Mouse (Mus musculus) liver, embryonic 11.5 days (tissue): ENCODE results near the gene Ifi208. TPM values are rescaled to one million over a fixed set of nuclear protein-coding genes. Genes with fewer than 3 reads are reported as not detected.
"Not testable (repeated sequence)": the region's sequence is repeated elsewhere in the genome, so short reads cannot be mapped to it uniquely, and the experiment has no call there.

Source experiments
- ATAC-seq: fragments of 200-750 bp; cut with Nextera tagmentation; replicated peaks from 2 replicates; pipeline ENCODE4 v1.8.0; 2017; ENCODE audit warnings: moderate number of reproducible peaks, mild to moderate bottlenecking, moderate TSS enrichment, moderate library complexity; ENCODE audit not compliant: low FRiP score
- DNase-seq: peaks from one replicate; pipeline ENCODE4 v3.0.0-alpha.2; 2017; ENCODE audit warnings: low spot score
- H3K27ac ChIP-seq: fragments of 300-500 bp; sonication (generic); 2 replicates; pipeline ENCODE4 v1.5.1; 2014; ENCODE audit warnings: mild to moderate bottlenecking, low read depth, low read length, control low read depth
- H3K27me3 ChIP-seq: fragments of 300-500 bp; sonication (generic); replicated peaks from 2 replicates; pipeline ENCODE4 v1.6.1; 2014; ENCODE audit warnings: low read length, mixed read lengths; ENCODE audit not compliant: control insufficient read depth, insufficient read depth
- H3K36me3 ChIP-seq: fragments of 300-500 bp; sonication (generic); 2 replicates; pipeline ENCODE4 v1.6.1; 2014; ENCODE audit warnings: mild to moderate bottlenecking, low read length, moderate library complexity, mixed read lengths; ENCODE audit not compliant: control insufficient read depth, insufficient read depth
- H3K4me1 ChIP-seq: fragments of 300-500 bp; sonication (generic); replicated peaks from 2 replicates; pipeline ENCODE4 v1.6.1; 2014; ENCODE audit warnings: low read length, mixed read lengths; ENCODE audit not compliant: control insufficient read depth, insufficient read depth
- H3K4me2 ChIP-seq: fragments of 300-500 bp; sonication (generic); 2 replicates; pipeline ENCODE4 v1.6.1; 2014; ENCODE audit warnings: mild to moderate bottlenecking, control low read depth, moderate library complexity
- H3K4me3 ChIP-seq: fragments of 300-500 bp; sonication (generic); 2 replicates; pipeline ENCODE4 v1.5.1; 2014; ENCODE audit warnings: low read depth, low read length, control low read depth
- H3K9ac ChIP-seq: fragments of 300-500 bp; sonication (generic); 2 replicates; pipeline ENCODE4 v1.6.1; 2014; ENCODE audit warnings: low read depth, low read length, control low read depth
- H3K9me3 ChIP-seq: fragments of 300-500 bp; sonication (generic); 2 replicates; pipeline ENCODE4 v1.6.1; 2016; ENCODE audit warnings: low read length, inconsistent platforms, mixed read lengths; ENCODE audit not compliant: control insufficient read depth
- WGBS: fragments of 180-500 bp; shearing (Covaris S2); extraction: QIAGEN DNeasy Blood & Tissue Kit; methylation state at CpG from one replicate; pipeline ENCODE4 v1.1.7; 2014; 5-methylcytosine and 5-hydroxymethylcytosine counted together
- microRNA-seq: library from miRNA; unstranded; fragments of <30 nt; microRNA quantifications from one replicate; pipeline ENCODE4, GENCODE M21; 2017; ENCODE audit warnings: borderline number of aligned reads
- polyA plus RNA-seq: library from polyadenylated mRNA; unstranded; fragments of >200 nt; fragmentation: Nextera tagmentation; extraction: Ambion mirVana; gene quantifications from 2 replicates; pipeline ENCODE4 v1.2.1, GENCODE M21; 2014

The Ifi208 gene
- polyA plus RNA-seq, 1 experiment from 2014 or later, result not detected

- no peak overlapping the region for H3K27ac ChIP-seq
- no peaks in the 10 kb centered on the region for H3K4me1 ChIP-seq
- no peaks in the 10 kb centered on the region for H3K27me3 ChIP-seq
- WGBS, result 31% methylated on average over 7 of the region's 7 CpGs
- no peaks in the 10 kb centered on the region for H3K9me3 ChIP-seq
- no peak overlapping the region for H3K9ac ChIP-seq
- DNase-seq (no peak), ATAC-seq (peak; percentile 56)
- H3K36me3 ChIP-seq, result no peaks in the 10 kb centered on the region
- H3K4me3 ChIP-seq, result no peak overlapping the region
- no peak overlapping the region for H3K4me2 ChIP-seq
Observed at GRCm38 (mm10) chr1:173733219-173733618, 59.7 kb downstream of the Ifi208 start.

- not testable (repeated sequence) for H3K9ac ChIP-seq, H3K27ac ChIP-seq, H3K4me3 ChIP-seq, H3K27me3 ChIP-seq, H3K4me1 ChIP-seq, H3K4me2 ChIP-seq, ATAC-seq, H3K36me3 ChIP-seq, H3K9me3 ChIP-seq, DNase-seq
- WGBS, result 83% methylated on average over 4 of the region's 4 CpGs
Observed at GRCm38 (mm10) chr1:173735015-173735414, 61.5 kb downstream of the Ifi208 start.

- no peak for DNase-seq
- Histone ChIP-seq H3K9ac (no peak overlapping the region), H3K4me2 (no peak overlapping the region), H3K27me3 (no peaks in the 10 kb centered on the region), H3K27ac (no peak overlapping the region), H3K9me3 (no peaks in the 10 kb centered on the region), H3K4me1 (no peaks in the 10 kb centered on the region), H3K4me3 (no peak overlapping the region), H3K36me3 (no peaks in the 10 kb centered on the region)
- ATAC-seq, result no peak
- 46% methylated on average over 2 of the region's 2 CpGs for WGBS
Observed at GRCm38 (mm10) chr1:173736986-173737385, 63.5 kb downstream of the Ifi208 start.

GRCm38 (mm10) chr1:173740537-173740936 lies 67.1 kb downstream of the Ifi208 start:
- ATAC-seq (no peak), DNase-seq (no peak)
- no peaks in the 10 kb centered on the region for H3K27me3 ChIP-seq
- no peaks in the 10 kb centered on the region for H3K36me3 ChIP-seq
- no peak overlapping the region for H3K9ac ChIP-seq
- no peak overlapping the region for H3K4me2 ChIP-seq
- H3K27ac ChIP-seq, result no peak overlapping the region
- no peak overlapping the region for H3K4me3 ChIP-seq
- H3K4me1 ChIP-seq, result no peaks in the 10 kb centered on the region
- no peaks in the 10 kb centered on the region for H3K9me3 ChIP-seq

GRCm38 (mm10) chr1:173741656-173742055 lies 68.2 kb downstream of the Ifi208 start, which contains the start of gene Ifi207:
Gene Ifi207, minus strand, starts transcription at chr1:173741747.
- H3K36me3 ChIP-seq, result no peaks in the 10 kb centered on the region
- ATAC-seq (no peak), DNase-seq (no peak)
- H3K27ac ChIP-seq, result no peak within 1 kb of the TSS
- no peak within 1 kb of the TSS for H3K4me3 ChIP-seq
- WGBS, result 66% methylated on average over 4 of the region's 4 CpGs
- H3K9me3 ChIP-seq, result no peaks in the 10 kb centered on the region
- no peaks in the 10 kb centered on the region for H3K27me3 ChIP-seq
- H3K4me1 ChIP-seq, result no peaks in the 10 kb centered on the region
- no peak within 1 kb of the TSS for H3K9ac ChIP-seq
- H3K4me2 ChIP-seq, result no peak within 1 kb of the TSS

GRCm38 (mm10) chr1:173742262-173742661 lies 68.8 kb downstream of the Ifi208 start:
- H3K27ac ChIP-seq, result no peak overlapping the region
- H3K9ac ChIP-seq, result no peak overlapping the region
- 65% methylated on average over 1 of the region's 1 CpGs for WGBS
- H3K4me2 ChIP-seq, result no peak overlapping the region
- no peak for ATAC-seq
- no peaks in the 10 kb centered on the region for H3K36me3 ChIP-seq
- no peak for DNase-seq
- no peaks in the 10 kb centered on the region for H3K4me1 ChIP-seq
- no peak overlapping the region for H3K4me3 ChIP-seq
- H3K27me3 ChIP-seq, result no peaks in the 10 kb centered on the region
- no peaks in the 10 kb centered on the region for H3K9me3 ChIP-seq

Small RNA genes within 50 kb of the gene (microRNA-seq; reads per million reads assigned to microRNA genes)
- not detected for gene Gm44339

Other genes with a start within 250 kb of the Ifi208 start
- gene Ifi206, start 182.6 kb upstream of the Ifi208 start, polyA plus RNA-seq, result 0.18 TPM in 1 of 2 replicates, not detected in the other
- not detected in 2 replicates for gene Ifi214, start 137.7 kb upstream of the Ifi208 start, polyA plus RNA-seq
- not detected in 2 replicates for gene Ifi213, start 74.4 kb upstream of the Ifi208 start, polyA plus RNA-seq
- 0.08 and 0.22 TPM in 2 replicates for gene Ifi209, start 42.8 kb upstream of the Ifi208 start, polyA plus RNA-seq
- 1.5 and 1.7 TPM in 2 replicates for gene Ifi207, start 68.1 kb downstream of the Ifi208 start, polyA plus RNA-seq
- 3.0 and 3.8 TPM in 2 replicates for gene Ifi204, start 93.3 kb downstream of the Ifi208 start, polyA plus RNA-seq
- gene Ifi211, start 239.4 kb downstream of the Ifi208 start, polyA plus RNA-seq, result 0.64 and 0.88 TPM in 2 replicates